Mouse (Mus musculus): ENCODE measurements around the gene Gdpgp1.

Gdpgp1 gene

GRCm38 (mm10) chr7:80280032-80280431 is 47.4 kb downstream of the Gdpgp1 start:
- DNase-seq (ENCODE audit: low spot score), result no peak

DNA sequence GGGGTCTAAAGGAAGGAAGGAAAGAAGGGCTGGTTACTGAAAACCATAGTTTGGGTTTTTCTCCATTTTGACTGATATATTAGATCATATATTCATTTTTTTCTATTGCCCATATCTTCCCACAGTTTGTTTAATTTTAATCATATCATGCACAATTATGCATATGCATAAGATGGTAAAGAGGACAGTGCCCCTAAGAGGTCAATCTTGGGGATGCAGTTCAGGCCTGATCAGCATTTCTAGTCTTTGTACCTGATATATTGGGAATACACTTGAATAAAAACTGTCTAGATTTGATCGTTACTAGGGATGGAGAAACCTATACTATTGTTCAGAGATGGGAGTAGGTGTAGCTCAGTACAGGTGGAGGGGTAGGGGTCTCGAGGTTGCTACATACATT is 48.3 kb downstream of the Gdpgp1 start:
- DNase-seq (ENCODE audit: low spot score), result no peak

DNA sequence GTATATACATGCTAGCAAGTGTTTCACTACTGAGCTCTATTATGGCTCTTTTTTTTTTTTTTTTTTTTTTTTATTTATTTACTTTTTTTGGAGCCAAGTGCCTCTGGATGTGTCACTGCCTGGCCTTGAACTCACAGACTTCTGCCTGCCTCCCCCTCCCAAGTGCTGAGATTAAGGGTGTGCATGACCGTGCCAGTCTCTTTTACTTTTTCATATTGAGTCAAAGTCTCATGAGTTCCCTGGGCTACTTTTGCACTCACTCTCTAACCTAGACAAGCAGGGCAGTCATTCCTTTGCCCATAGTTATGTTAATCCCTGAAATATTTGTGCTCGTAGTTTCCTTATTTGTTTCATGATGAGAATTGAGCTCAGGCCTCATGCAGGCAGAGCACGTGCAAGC is 49.0 kb downstream of the Gdpgp1 start:
- no peak for DNase-seq (ENCODE audit: low spot score)

DNA sequence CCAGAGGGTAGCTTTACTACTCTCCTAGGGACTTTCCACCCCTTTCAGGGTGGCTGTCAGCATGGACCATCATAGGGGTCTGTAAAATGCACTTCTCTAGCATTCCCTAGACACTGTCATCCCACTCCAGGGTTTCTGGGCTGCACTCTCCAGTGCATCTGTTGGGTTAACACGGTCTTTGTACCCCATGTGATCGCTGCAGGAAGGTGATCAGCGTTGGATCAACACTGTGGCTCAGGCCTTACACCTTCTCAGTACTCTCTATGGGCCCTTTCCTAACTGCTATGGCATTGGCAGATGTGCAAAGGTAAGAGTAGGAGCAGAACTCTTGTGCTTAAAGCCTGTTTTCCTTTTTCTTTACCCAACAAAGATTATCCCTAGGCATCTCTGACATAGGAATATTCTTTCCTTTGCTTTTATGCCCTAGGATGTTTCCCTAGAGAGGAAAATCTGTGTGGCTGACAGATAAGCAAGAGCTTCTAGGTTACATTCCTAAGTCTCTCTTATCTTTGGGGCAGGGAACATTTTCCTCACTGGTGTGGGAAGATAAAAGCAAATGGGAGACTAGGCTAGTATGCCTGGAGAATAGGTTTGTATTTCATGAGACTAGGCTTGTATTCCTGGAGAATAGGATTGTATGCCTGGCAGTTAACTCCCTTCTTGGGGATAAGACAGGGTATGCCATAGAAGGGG is 50.7 kb downstream of the Gdpgp1 start:
- DNase-seq (ENCODE audit: low spot score), result no peak

DNA sequence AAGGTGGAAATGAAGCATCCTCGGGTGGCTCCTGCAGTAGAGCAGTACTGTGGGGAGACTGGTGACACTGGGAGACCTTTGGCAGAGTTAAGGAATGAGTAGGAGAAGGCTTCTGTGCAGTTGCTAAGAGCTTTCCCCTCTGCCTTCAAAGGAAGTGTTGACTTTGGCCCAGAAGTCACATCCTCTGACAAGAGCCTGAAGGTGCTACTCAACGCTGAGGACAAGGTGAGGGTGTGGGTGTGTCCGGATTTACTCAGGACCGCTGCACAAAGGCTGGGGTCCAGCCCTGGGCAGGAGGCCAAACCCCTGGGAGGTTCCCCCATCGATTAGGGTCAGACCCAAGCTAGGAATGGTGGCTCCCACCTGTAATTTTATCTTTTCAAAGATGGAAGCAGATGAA is 51.7 kb downstream of the Gdpgp1 start:
- DNase-seq (ENCODE audit: low spot score), result no peak

DNA sequence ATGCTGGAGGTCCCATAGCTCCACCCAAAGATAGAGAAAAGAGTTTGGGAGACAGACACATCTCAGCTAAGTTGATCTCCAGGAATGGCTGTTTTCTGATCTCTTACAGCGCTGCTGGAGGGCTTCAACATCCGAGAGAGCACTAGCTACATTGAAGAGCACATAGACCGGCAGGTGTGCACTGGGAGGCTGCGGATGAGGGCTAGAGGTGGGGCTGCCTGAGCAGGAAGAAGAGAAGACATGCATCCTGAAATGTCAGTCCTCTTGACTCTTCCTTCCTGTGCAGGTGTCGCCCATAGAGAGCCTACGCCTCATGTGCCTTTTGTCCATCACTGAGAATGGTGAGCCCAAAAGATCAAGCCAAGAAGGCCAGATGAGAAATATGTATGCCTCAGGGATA is 53.1 kb downstream of the Gdpgp1 start:
- DNase-seq (ENCODE audit: low spot score), result no peak

DNA sequence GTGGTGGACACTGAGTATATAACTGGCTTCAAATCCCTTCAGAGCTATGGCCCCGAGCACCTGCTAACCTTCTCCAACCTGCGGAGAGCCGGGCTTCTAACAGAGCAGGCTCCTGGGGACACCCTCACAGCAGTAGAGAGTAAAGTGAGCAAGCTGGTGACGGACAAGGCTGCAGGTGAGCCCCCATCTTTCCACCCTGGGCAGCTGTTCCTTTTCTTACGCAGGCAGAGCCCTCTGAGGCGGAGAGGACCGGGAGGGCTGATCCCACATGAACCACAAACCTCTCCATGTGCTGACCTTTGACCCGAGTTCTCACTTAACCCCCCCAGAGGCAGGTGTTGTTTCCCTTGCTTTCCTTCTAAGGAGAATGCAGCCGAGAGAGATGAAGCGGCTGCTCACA is 55.1 kb downstream of the Gdpgp1 start:
- DNase-seq (ENCODE audit: low spot score), result no peak

Measured in testis, postnatal 14 days (tissue).